Mouse (Mus musculus): ENCODE results near the gene Slc25a39. TPM values are rescaled to one million over a fixed set of nuclear protein-coding genes. Genes with fewer than 3 reads are reported as not detected.

Slc25a39 gene
- total and polyA plus RNA-seq, 2 experiments, result 181 to 1,099 TPM

DNA sequence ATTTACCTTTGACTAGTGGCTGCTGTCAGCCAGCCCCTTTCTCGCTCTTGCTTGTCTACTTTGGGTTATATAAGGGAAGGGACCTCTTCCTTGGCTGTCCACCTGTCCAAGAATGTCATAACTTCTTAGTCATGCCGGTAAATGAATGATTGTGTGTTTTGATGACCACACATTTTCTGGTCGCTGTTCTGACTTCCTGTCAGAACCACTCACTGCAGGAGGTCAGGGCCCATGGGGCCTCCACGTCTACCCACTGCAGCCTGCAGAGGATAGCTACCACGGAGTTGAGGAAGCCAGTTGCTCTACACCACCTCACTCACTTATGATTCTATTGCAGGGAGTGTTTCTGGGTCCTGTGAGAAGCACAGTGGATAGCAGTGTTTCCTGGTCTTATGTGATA, 21.6 kb downstream of the Slc25a39 start:
- no peak for DNase-seq (ENCODE audit: extremely low read depth, low read depth, low spot score)
- H3K27me3 ChIP-seq (ENCODE audit: control insufficient read depth, insufficient read depth, low read length), result no peaks in the 10 kb centered on the region
- WGBS, result 73% methylated on average over 5 of the region's 5 CpGs
- H3K4me1 ChIP-seq (ENCODE audit: control insufficient read depth, insufficient read depth, low read length), result peaks cover 4% of the 10 kb centered on the region
- no peak overlapping the region for H3K27ac ChIP-seq (replicated peaks; ENCODE audit: insufficient read depth, low read depth, low read length)
- no peak overlapping the region for H3K4me3 ChIP-seq (ENCODE audit: insufficient read depth, low read depth, low read length)
- TF ChIP-seq CTCF (IDR thresholded peaks at IDR 0.05; ENCODE audit: low read depth, low read length), result no peak
- no peak for TF ChIP-seq POLR2A (IDR thresholded peaks at IDR 0.05; ENCODE audit: extremely low read depth, insufficient read depth, low read length)
- no peaks in the 10 kb centered on the region for H3K36me3 ChIP-seq (ENCODE audit: control insufficient read depth, insufficient read depth, low read length)
- H3K79me2 ChIP-seq (ENCODE audit: control insufficient read depth, insufficient read depth, low read length), result no peaks in the 10 kb centered on the region
- no peak overlapping the region for H3K9ac ChIP-seq (ENCODE audit: low read depth, low read length)

DNA sequence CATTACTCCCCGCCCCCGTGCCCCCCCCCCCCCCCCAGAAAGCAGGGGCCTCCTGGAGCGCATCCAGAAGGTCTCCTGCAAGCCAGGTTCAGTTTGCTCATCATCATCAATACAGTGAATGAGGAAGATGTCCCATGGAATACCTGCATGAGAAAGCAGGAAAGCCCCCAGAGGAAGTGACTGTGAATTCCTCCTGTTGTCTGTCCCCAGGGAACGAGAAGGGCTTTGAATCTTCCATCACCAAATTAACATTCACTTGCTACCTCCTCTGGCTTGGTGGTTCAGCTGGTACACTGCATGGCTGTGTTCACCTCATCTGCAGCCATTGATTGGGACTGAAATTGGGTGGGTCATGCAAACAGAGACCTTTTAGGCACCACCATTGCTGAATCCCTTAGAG, 22.7 kb downstream of the Slc25a39 start:
- Histone ChIP-seq H3K4me3 (ENCODE audit: insufficient read depth, low read depth, low read length) (no peak overlapping the region), H3K36me3 (ENCODE audit: control insufficient read depth, insufficient read depth, low read length) (no peaks in the 10 kb centered on the region), H3K27ac (replicated peaks; ENCODE audit: insufficient read depth, low read depth, low read length) (no peak overlapping the region), H3K4me1 (ENCODE audit: control insufficient read depth, insufficient read depth, low read length) (peaks cover 5% of the 10 kb centered on the region), H3K27me3 (ENCODE audit: control insufficient read depth, insufficient read depth, low read length) (no peaks in the 10 kb centered on the region), H3K79me2 (ENCODE audit: control insufficient read depth, insufficient read depth, low read length) (no peaks in the 10 kb centered on the region), H3K9ac (ENCODE audit: low read depth, low read length) (no peak overlapping the region)
- no peak for TF ChIP-seq CTCF (IDR thresholded peaks at IDR 0.05; ENCODE audit: low read depth, low read length)
- no peak for TF ChIP-seq POLR2A (IDR thresholded peaks at IDR 0.05; ENCODE audit: extremely low read depth, insufficient read depth, low read length)
- 63% methylated on average over 4 of the region's 4 CpGs for WGBS
- DNase-seq (ENCODE audit: extremely low read depth, low read depth, low spot score), result no peak

- Histone ChIP-seq H3K9ac (ENCODE audit: low read depth, low read length) (no peak overlapping the region), H3K27me3 (ENCODE audit: control insufficient read depth, insufficient read depth, low read length) (no peaks in the 10 kb centered on the region)
Measured at GRCm38 (mm10) chr11:102384418-102384817, 23.3 kb downstream of the Slc25a39 start.

GRCm38 (mm10) chr11:102383365-102384136, 24.2 kb downstream of the Slc25a39 start:
- WGBS, result 96% methylated on average over 1 of the region's 1 CpGs
- no peak for DNase-seq (ENCODE audit: extremely low read depth, low read depth, low spot score)
- Histone ChIP-seq H3K4me1 (ENCODE audit: control insufficient read depth, insufficient read depth, low read length) (peaks cover 5% of the 10 kb centered on the region), H3K79me2 (ENCODE audit: control insufficient read depth, insufficient read depth, low read length) (no peaks in the 10 kb centered on the region), H3K36me3 (ENCODE audit: control insufficient read depth, insufficient read depth, low read length) (no peaks in the 10 kb centered on the region), H3K27me3 (ENCODE audit: control insufficient read depth, insufficient read depth, low read length) (no peaks in the 10 kb centered on the region), H3K27ac (replicated peaks; ENCODE audit: insufficient read depth, low read depth, low read length) (no peak overlapping the region), H3K4me3 (ENCODE audit: insufficient read depth, low read depth, low read length) (no peak overlapping the region), H3K9ac (ENCODE audit: low read depth, low read length) (no peak overlapping the region)
- no peak for TF ChIP-seq POLR2A (IDR thresholded peaks at IDR 0.05; ENCODE audit: extremely low read depth, insufficient read depth, low read length)
- TF ChIP-seq CTCF (IDR thresholded peaks at IDR 0.05; ENCODE audit: low read depth, low read length), result no peak

More at GRCm38 (mm10) chr11:102384418-102384817, 23.3 kb downstream of the Slc25a39 start:
- peaks cover 5% of the 10 kb centered on the region for H3K4me1 ChIP-seq (ENCODE audit: control insufficient read depth, insufficient read depth, low read length)
- H3K27ac ChIP-seq (replicated peaks; ENCODE audit: insufficient read depth, low read depth, low read length), result no peak overlapping the region
- no peaks in the 10 kb centered on the region for H3K36me3 ChIP-seq (ENCODE audit: control insufficient read depth, insufficient read depth, low read length)
- H3K79me2 ChIP-seq (ENCODE audit: control insufficient read depth, insufficient read depth, low read length), result no peaks in the 10 kb centered on the region
- H3K4me3 ChIP-seq (ENCODE audit: insufficient read depth, low read depth, low read length), result no peak overlapping the region
- 81% methylated on average over 2 of the region's 2 CpGs for WGBS
- DNase-seq (ENCODE audit: extremely low read depth, low read depth, low spot score), result no peak
- TF ChIP-seq CTCF (IDR thresholded peaks at IDR 0.05; ENCODE audit: low read depth, low read length), result no peak
- TF ChIP-seq POLR2A (IDR thresholded peaks at IDR 0.05; ENCODE audit: extremely low read depth, insufficient read depth, low read length), result no peak

DNA sequence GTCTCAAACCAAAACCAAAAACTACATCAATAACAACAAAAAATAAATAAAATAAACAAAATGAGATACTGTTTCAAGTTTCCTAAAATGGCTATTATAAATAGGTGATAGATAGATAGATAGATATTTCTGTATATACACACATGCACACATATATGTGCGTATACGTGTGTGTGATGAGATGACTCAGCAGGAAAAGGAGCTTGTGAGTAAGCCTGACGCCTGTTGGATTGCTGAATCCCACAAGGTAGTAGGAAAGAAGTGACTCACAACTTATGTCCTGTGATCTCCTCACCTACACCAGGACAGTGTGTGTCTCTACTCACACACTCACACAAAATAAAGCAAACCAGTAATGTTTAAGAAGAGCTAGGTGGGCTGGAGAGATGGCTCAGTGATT, 25.0 kb downstream of the Slc25a39 start:
- no peak overlapping the region for H3K9ac ChIP-seq (ENCODE audit: low read depth, low read length)
- H3K4me3 ChIP-seq (ENCODE audit: insufficient read depth, low read depth, low read length), result no peak overlapping the region
- no peaks in the 10 kb centered on the region for H3K36me3 ChIP-seq (ENCODE audit: control insufficient read depth, insufficient read depth, low read length)
- no peak overlapping the region for H3K27ac ChIP-seq (replicated peaks; ENCODE audit: insufficient read depth, low read depth, low read length)
- no peak for TF ChIP-seq CTCF (IDR thresholded peaks at IDR 0.05; ENCODE audit: low read depth, low read length)
- TF ChIP-seq POLR2A (IDR thresholded peaks at IDR 0.05; ENCODE audit: extremely low read depth, insufficient read depth, low read length), result no peak
- no peak for DNase-seq (ENCODE audit: extremely low read depth, low read depth, low spot score)
- no peaks in the 10 kb centered on the region for H3K79me2 ChIP-seq (ENCODE audit: control insufficient read depth, insufficient read depth, low read length)
- peaks cover 5% of the 10 kb centered on the region for H3K4me1 ChIP-seq (ENCODE audit: control insufficient read depth, insufficient read depth, low read length)
- H3K27me3 ChIP-seq (ENCODE audit: control insufficient read depth, insufficient read depth, low read length), result no peaks in the 10 kb centered on the region
- 92% methylated on average over 3 of the region's 3 CpGs for WGBS
